Mouse (Mus musculus) left cerebral cortex, postnatal 36 days (tissue): ENCODE results near the gene 4930402H24Rik. TPM values are rescaled to one million over a fixed set of nuclear protein-coding genes. Genes with fewer than 3 reads are reported as not detected.

Experiments
- DNase-seq, 2 experiments: peaks; one replicate each; pipeline ENCODE4 v3.0.0; 2021 to 2022; ENCODE audit warnings: low spot score in 2 of 2, mixed read lengths in 1 of 2
- intact Hi-C: fragments of 180-260 bp; cut with DNase I; formaldehyde crosslinking; loops from one replicate; pipeline ENCODE4 v1.15.1; 2025
- total RNA-seq, 2 experiments: library from RNA; stranded (reverse); gene quantifications; 2 replicates each; pipeline ENCODE4 v1.2.3; 2021

Gene 4930402H24Rik
- total RNA-seq, 2 experiments from 2014 or later, result 66.0 to 77.8 TPM

DNA sequence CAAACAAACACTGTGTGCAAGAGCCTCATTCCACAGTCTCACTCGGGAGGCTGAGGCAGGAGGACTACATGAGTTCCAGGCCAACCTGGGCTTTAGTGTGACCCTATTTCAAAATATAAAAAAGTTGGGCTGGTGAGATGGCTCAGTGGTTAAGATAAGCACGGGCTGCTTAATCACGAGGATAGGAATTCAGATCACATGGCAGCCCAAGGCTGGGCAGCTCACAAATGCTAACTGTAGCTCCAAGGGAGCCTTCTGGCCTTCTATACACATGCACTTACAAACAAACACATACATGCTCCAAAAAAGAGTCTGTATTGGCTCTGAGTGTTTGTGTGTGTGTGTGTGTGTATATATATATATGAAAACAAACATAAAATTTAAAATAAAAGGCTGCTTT lies 212.6 kb downstream of the 4930402H24Rik start:
- intact Hi-C loops, result no loop called here
- DNase-seq, result no peak

DNA sequence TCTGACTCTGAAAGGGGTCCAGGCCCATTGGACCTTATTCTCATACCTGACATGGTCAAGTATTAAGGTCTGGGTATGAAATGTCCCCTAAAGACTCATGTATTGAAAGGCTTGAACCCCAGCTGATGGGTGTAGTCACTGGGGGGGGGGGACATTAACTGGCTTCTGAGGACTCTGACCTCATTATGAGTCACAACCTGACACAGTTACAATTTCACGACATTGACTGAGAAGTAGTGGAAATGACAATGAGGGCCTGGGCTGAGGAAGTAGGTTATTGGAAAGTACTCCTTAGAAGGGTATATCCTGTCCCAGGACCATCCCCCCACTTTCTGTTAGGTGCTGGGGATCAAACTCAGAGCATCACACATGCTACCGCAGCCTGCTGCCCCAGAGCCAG lies 217.2 kb downstream of the 4930402H24Rik start:
- DNase-seq, result no peak

DNA sequence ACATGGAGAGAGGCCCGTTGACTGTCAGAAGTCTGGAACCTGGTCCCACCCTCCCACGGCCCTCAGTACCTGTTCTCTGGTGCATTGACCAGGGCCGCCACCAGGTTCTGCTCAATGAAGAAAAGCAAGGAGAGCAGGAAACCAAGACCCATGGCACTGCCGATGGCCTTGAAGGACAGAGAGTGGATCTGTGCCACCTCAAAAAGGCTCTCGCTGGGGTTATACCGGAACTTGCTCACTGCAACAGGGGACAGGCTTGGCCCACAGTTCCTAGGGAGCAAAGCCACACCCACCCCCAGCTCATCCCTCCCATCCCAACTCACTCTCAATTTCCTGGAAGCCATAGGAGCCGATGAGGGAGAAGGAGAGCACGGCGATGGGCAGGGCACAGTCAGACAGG lies 220.8 kb downstream of the 4930402H24Rik start:
- intact Hi-C loops, result no loop called here
- no peak for DNase-seq

More for the DNA sequence above, 217.2 kb downstream of the 4930402H24Rik start:
- intact Hi-C loops, result no loop called here

DNA sequence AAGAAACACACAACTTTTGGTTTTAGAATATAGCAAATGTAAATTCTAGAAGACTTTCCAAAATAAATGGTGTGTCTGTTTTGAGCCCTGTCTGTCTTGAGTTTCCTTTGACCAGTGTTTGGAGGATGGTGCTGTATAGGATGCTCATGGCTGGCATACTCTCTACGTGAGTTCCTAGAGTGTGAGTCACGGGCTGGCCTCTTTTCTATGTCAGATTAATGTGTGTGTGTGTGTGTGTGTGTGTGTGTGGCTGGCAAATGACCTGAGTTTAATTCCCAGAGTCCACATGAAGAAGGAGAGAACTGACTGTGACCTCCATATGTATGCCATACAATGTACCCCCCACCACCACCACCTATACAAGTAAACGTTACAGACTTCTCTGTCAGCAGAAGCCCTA lies 224.7 kb downstream of the 4930402H24Rik start:
- intact Hi-C loops, result no loop called here
- DNase-seq, result no peak

GRCm38 (mm10) chr2:130679899-130680298 lies 226.3 kb downstream of the 4930402H24Rik start:
- no peak for DNase-seq
- intact Hi-C loops, result no loop called here

DNA sequence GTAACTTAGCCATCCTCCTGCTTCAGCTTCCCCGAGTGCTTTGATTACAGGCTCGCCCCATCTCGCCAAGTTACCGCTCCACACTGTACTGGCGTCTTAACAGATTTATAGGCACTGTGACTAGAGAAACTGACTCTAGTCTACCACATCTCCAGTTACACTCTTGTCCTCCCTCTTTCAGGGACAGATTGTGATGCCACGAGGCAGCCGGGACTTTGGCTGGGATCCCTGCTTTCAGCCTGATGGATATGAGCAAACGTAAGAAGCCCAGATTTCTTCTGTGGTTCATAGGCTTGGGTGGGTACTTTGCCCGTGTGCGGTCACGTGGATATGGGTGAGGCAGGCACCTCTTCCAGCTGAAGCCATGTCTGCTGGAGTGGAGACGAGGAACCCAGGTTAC lies 227.1 kb downstream of the 4930402H24Rik start:
- intact Hi-C loops, result no loop called here
- DNase-seq, result no peak

DNA sequence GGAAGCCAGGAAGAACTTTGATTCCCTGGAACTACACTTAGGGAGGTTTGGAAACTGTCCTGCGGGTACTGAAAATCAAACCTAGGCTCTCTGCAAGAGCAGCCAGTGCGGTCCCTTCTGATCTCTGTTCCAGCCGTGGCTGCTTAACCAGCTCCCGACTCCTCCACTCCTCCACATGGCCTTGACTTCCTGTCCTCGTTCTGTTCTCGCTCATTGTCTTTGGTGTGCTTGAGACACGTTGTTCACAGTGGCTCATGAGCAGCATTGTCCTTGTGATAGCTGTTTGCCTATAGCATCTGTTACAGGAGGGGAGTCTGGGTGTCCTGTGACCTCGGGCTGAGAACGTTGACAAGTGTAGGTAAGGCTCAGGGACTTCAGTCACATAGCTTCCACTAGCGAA lies 229.0 kb downstream of the 4930402H24Rik start:
- intact Hi-C loops, result no loop called here

GRCm38 (mm10) chr2:130667559-130667958 lies 238.6 kb downstream of the 4930402H24Rik start, which contains the start of gene Itpa:
TSS of gene Itpa (plus strand) at chr2:130667610.
- intact Hi-C loops, result no loop called here
- peak; percentile 89 for DNase-seq

More for the DNA sequence above, 229.0 kb downstream of the 4930402H24Rik start:
- DNase-seq, result no peak

- peak; percentile 96 for DNase-seq
- intact Hi-C loops, result no loop called here
These were observed 242.0 kb downstream of the 4930402H24Rik start, which contains the start of gene Ddrgk1 for GRCm38 (mm10) chr2:130664102-130664701. TSS of gene Ddrgk1 (minus strand) at chr2:130664659.

DNA sequence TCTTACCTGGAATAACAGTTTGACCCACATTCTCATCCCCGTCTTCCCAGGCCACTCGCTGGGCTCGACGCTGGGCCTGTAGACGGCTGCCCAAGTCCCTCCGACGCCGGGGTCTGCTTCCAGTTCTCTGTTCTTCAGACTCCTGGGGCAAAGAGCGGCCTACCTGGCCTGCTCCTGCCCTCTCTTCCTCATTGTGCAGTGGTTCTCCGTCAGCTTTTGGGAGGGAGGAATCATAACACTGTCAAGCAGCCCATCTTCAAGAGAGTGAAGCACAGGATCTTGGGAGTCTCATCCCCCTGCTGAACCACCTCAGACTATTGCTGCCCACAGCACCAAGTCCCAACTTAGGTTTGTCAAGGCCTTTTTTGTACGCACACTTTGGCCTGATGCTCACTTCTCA lies 242.9 kb downstream of the 4930402H24Rik start:
- no peak for DNase-seq
- intact Hi-C loops, result no loop called here

DNA sequence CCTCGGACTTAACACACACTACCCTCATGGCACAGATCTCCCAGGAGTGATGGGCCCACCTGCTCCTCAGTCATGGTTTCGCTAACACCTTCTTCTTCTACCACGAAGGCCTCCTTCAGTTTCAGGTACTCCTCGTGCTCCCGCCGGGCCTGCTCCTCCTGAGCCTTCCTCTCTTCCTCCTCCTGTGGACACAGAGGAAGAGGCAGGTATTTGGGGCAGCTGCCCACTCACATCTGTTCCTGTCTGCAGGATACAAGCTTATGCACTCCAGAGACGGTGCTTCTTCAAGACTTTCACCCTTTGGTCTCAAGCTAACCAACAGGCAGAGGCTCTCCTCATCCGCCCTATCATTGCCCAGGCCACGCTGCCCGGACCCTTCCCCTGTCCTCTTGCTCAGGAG lies 247.7 kb downstream of the 4930402H24Rik start:
- DNase-seq, result no peak
- intact Hi-C loops, result no loop called here

DNA sequence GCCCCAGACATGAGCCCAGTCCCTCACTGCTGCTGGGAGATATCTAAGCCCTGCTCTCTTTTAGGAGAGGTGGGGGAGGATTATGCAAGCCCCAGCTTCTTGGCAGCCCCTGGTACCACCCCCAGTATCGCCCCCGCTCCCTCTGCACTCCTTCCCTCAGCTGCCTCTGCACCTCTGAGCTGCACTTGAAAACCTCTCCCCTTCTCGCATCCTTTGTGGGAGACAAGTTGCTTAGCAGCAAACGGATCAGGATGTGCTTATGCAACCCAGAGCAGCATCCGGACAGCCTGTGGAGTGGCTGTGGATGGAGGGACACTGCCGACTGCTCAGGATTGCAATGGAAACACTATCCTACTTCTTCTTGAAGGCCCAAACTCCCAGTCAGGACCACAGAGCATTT lies 248.7 kb downstream of the 4930402H24Rik start:
- intact Hi-C loops, result loop anchor here (2.0 kb wide), 1 partner anchor 15 kb away; the partner anchor contains the start of gene Lzts3

GRCm38 (mm10) chr2:130656536-130656935 lies 249.7 kb downstream of the 4930402H24Rik start:
- DNase-seq, result peak; percentile 72 to 79
- intact Hi-C loops, result loop anchor here (2.0 kb wide), 1 partner anchor 14 kb away; the partner anchor contains the start of gene Lzts3

More for the DNA sequence above, 248.7 kb downstream of the 4930402H24Rik start:
- peak; percentile 87 to 92 for DNase-seq

Other genes starting within 250 kb of the 4930402H24Rik start
- gene Ddrgk1, start 241.7 kb downstream of the 4930402H24Rik start, total RNA-seq, result 100 to 1,000 TPM in 1 of 2 experiments, 10 to 100 TPM in 1; 97.9 to 102 TPM
- 10 to 100 TPM; 39.5 to 42.1 TPM for gene Itpa, start 238.8 kb downstream of the 4930402H24Rik start, total RNA-seq
- 1 to 10 TPM; 1.4 to 2.3 TPM for gene Slc4a11, start 208.9 kb downstream of the 4930402H24Rik start, total RNA-seq
- gene Atrn, start 89 bp upstream of the 4930402H24Rik start, total RNA-seq, result 100 to 1,000 TPM; 125 to 128 TPM
- gene Gfra4, start 136.7 kb upstream of the 4930402H24Rik start, total RNA-seq, result 10 to 100 TPM; 53.5 to 65.7 TPM
- 1 to 10 TPM; 4.9 to 9.0 TPM for gene Adam33, start 157.4 kb upstream of the 4930402H24Rik start, total RNA-seq
- under 1 TPM; 0.32 to 0.75 TPM for gene Siglec1, start 180.4 kb upstream of the 4930402H24Rik start, total RNA-seq
- gene Hspa12b, start 220.9 kb upstream of the 4930402H24Rik start, total RNA-seq, result 10 to 100 TPM in 1 of 2 experiments, 1 to 10 TPM in 1; 7.2 to 11.9 TPM
- gene Gm11037, start 227.1 kb upstream of the 4930402H24Rik start, total RNA-seq, result not detected